12 mouse cellular contexts compared by ENCODE assay signal in genomic region chr1:105709415-105709814, GRCm38 (mm10).
"Had no signal": no experiment of that assay in that cellular context is flagged by ENCODE, and none has a peak within 500 bp of the region (broad histone marks: within the 10 kb centered on the region; RNA-seq: fewer than 3 reads in every experiment).

No protein-coding gene starts in this region.

- DNase-seq: kidney, postnatal 25 days; layer of hippocampus, adult 9-11 months; liver; lung, adult 18-20 months; lung, postnatal 10 days; lung, postnatal 36 days; right cerebral cortex, postnatal 25 days; spleen, adult 18-20 months; thymus, postnatal 25 days had no signal

- ATAC-seq: liver, embryonic 12.5 days; midbrain, embryonic 13.5 days; midbrain, embryonic 16.5 days had no signal
